Mouse (Mus musculus): ENCODE data around the gene Pm20d1. TPM values are rescaled to one million over a fixed set of nuclear protein-coding genes. Genes with fewer than 3 reads are reported as not detected.

Pm20d1 gene
- total and polyA plus RNA-seq, 3 experiments: 5.8 to 7.5 (median 5.9) TPM

DNA sequence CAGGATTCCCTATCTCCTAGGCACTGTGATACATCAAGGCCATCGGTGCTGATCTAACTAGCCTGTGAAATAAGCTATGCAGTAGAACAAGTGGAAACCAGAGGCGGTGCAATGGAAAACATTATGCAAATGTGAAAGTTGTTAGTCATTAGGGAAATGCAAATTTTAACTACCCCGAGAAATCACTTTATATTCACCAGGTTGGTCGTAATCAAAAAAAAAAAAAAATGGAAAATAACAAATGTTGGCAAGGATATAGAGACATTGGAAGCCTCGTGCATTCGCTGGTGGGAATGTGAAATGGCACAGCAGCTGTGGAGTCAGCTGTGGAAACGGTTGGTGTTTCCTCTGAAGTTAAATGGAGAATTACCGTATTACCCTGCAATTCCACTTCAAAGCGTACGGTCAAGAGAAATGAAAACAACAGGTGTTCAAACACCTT is 23.7 kb downstream of the Pm20d1 start:
- Histone ChIP-seq H3K27me3 (ENCODE audit: control insufficient read depth, insufficient read depth, low read length) (no peaks in the 10 kb centered on the region), H3K4me3 (no peak overlapping the region), H3K4me1 (ENCODE audit: control insufficient read depth, insufficient read depth, low read length) (no peaks in the 10 kb centered on the region), H3K36me3 (ENCODE audit: control insufficient read depth, insufficient read depth, low read length) (no peaks in the 10 kb centered on the region), H3K9ac (ENCODE audit: low read depth, low read length) (no peak overlapping the region), H3K79me2 (replicated peaks; ENCODE audit: control insufficient read depth, insufficient read depth, low read length) (no peaks in the 10 kb centered on the region), H3K27ac (no peak overlapping the region)
- TF ChIP-seq POLR2A (IDR thresholded peaks at IDR 0.05; ENCODE audit: insufficient read depth, low read depth, low read length) (no peak), CTCF (IDR thresholded peaks at IDR 0.05) (no peak), EP300 (IDR thresholded peaks at IDR 0.05; ENCODE audit: insufficient read depth, low read depth, low read length) (no peak)
- 77% methylated on average over 10 of the region's 10 CpGs for WGBS
- no peak for DNase-seq
- intact Hi-C loops (cut with DNase I): no loop called here

DNA sequence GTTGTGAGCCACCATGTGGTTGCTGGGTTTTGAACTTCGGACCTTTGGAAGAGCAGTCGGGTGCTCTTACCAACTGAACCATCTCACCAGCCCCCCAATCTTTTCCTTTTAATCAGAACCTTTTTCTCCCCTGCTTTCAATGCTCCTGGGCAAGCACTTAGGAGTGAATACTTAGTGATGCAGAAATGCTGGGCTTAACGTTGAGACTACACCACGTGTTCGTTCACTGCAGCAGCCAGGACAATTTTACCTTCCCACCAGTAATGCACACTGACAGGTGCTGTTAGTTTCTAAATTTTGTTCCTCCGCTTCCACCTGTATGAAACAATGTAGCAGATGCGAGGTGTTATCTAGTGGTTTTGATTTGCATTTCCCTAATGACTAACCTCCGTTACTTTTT is 25.1 kb downstream of the Pm20d1 start:
- TF ChIP-seq EP300 (IDR thresholded peaks at IDR 0.05; ENCODE audit: insufficient read depth, low read depth, low read length): no peak
- no peak for TF ChIP-seq POLR2A (IDR thresholded peaks at IDR 0.05; ENCODE audit: insufficient read depth, low read depth, low read length)
- TF ChIP-seq CTCF (IDR thresholded peaks at IDR 0.05): no peak
- H3K27ac ChIP-seq: no peak overlapping the region
- no peaks in the 10 kb centered on the region for H3K36me3 ChIP-seq (ENCODE audit: control insufficient read depth, insufficient read depth, low read length)
- intact Hi-C loops (cut with DNase I): no loop called here
- no peaks in the 10 kb centered on the region for H3K27me3 ChIP-seq (ENCODE audit: control insufficient read depth, insufficient read depth, low read length)
- H3K4me1 ChIP-seq (ENCODE audit: control insufficient read depth, insufficient read depth, low read length): no peaks in the 10 kb centered on the region; the same call in 1 of the 2 replicates
- DNase-seq: no peak
- no peaks in the 10 kb centered on the region for H3K79me2 ChIP-seq (replicated peaks; ENCODE audit: control insufficient read depth, insufficient read depth, low read length)
- 82% methylated on average over 8 of the region's 8 CpGs for WGBS
- no peak overlapping the region for H3K9ac ChIP-seq (ENCODE audit: low read depth, low read length)
- no peak overlapping the region for H3K4me3 ChIP-seq

DNA sequence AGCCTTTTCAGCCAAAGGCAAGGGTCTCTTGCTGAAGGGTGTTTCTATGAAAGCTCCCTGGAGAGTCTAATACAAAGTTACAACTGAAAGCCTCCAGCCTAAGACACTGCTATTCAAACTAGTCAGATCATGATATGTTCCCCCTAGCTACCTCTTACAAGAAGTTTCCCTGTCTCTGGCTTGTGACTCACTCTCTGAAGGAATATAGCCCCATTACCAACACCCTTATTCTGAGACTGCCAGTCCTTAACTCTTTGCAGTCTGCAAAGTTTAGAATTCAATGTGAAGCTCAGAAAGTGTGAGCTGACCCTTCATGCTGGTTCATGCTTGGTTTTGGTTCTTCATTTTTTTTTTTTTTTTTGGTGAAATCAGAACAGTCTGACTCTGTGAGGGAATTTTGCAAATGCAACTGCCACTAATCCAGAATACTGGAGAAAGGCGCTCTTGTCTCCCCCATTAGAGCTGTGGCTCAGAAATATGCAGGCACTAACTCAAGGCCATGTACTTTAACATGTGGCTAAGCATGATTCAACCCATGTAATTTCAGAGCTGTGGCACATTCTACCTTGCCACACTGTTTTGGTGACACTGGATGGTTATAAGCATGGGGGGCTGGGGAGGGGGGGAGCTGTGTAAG is 25.8 kb downstream of the Pm20d1 start:
- H3K79me2 ChIP-seq (replicated peaks; ENCODE audit: control insufficient read depth, insufficient read depth, low read length): no peaks in the 10 kb centered on the region
- H3K36me3 ChIP-seq (ENCODE audit: control insufficient read depth, insufficient read depth, low read length): no peaks in the 10 kb centered on the region
- H3K9ac ChIP-seq (ENCODE audit: low read depth, low read length): no peak overlapping the region
- no peak overlapping the region for H3K27ac ChIP-seq
- intact Hi-C loops (cut with DNase I): no loop called here
- TF ChIP-seq EP300 (IDR thresholded peaks at IDR 0.05; ENCODE audit: insufficient read depth, low read depth, low read length) (no peak), POLR2A (IDR thresholded peaks at IDR 0.05; ENCODE audit: insufficient read depth, low read depth, low read length) (no peak), CTCF (IDR thresholded peaks at IDR 0.05) (no peak)
- no peaks in the 10 kb centered on the region; the same call in 1 of the 2 replicates for H3K4me1 ChIP-seq (ENCODE audit: control insufficient read depth, insufficient read depth, low read length)
- 91% methylated on average over 1 of the region's 1 CpGs for WGBS
- no peaks in the 10 kb centered on the region for H3K27me3 ChIP-seq (ENCODE audit: control insufficient read depth, insufficient read depth, low read length)
- no peak for DNase-seq
- H3K4me3 ChIP-seq: no peak overlapping the region

DNA sequence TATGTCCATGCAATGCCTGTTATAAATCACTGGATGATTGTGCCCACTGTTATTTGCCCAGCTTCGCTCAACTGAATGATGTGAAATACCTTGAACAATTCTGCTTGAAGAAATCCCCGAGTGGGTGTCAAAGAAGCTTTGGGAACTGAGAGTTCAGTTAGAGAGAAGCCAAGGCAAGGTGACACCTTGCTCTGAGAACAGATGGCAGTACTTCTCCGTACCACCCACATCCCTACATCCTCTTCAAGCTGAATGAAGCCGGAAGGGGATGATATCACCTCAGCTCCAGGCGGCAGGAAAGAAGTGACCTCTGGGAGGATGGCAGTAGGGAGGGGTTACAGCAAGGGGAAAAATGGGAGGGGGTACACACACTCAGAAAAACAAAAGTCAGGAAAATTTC is 26.4 kb downstream of the Pm20d1 start:
- Histone ChIP-seq H3K79me2 (replicated peaks; ENCODE audit: control insufficient read depth, insufficient read depth, low read length) (no peaks in the 10 kb centered on the region), H3K4me3 (no peak overlapping the region), H3K27ac (no peak overlapping the region), H3K4me1 (ENCODE audit: control insufficient read depth, insufficient read depth, low read length) (no peaks in the 10 kb centered on the region; the same call in 1 of the 2 replicates), H3K36me3 (ENCODE audit: control insufficient read depth, insufficient read depth, low read length) (no peaks in the 10 kb centered on the region), H3K9ac (ENCODE audit: low read depth, low read length) (no peak overlapping the region), H3K27me3 (ENCODE audit: control insufficient read depth, insufficient read depth, low read length) (no peaks in the 10 kb centered on the region)
- intact Hi-C loops (cut with DNase I): no loop called here
- 45% methylated on average over 5 of the region's 5 CpGs for WGBS
- DNase-seq: no peak
- no peak for TF ChIP-seq CTCF (IDR thresholded peaks at IDR 0.05)
- TF ChIP-seq POLR2A (IDR thresholded peaks at IDR 0.05; ENCODE audit: insufficient read depth, low read depth, low read length): no peak
- no peak for TF ChIP-seq EP300 (IDR thresholded peaks at IDR 0.05; ENCODE audit: insufficient read depth, low read depth, low read length)

DNA sequence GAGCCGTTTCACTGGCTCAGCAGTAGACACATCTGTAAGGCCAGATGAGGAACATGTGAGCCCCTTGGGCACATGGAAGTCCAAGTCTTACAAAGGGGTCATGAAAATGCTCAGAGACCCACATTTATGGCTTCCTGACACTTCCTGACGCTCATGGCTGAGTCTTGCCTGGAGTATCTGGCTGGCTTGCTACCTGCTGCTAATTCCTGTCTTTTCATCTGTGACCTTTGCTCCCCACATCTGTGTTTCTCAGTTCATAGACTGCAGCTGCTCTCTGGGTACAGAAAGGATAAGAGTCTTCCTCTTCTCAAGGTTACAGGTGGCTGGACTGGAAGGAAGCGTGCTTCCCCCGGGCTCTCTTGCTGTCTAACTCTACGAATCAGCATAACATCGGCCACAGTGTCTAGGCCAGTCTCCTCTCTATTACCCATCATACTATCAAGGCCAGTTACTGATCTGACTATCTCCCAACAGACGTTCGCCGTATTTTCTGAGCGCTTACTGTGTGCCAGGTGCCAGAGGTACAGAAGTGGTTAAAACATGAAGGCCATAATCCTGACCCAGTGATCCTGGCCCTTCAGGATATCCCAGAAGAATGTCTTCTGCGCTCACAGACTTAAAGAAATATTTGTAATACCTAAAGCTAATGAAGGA is 27.5 kb downstream of the Pm20d1 start:
- H3K36me3 ChIP-seq (ENCODE audit: control insufficient read depth, insufficient read depth, low read length): no peaks in the 10 kb centered on the region
- intact Hi-C loops (cut with DNase I): loop anchor here (5.0 kb wide), 2 partner anchors 43 to 83 kb away; partner anchors contain the start of gene Rab29

More for the DNA sequence above, 27.5 kb downstream of the Pm20d1 start:
- no peak for TF ChIP-seq EP300 (IDR thresholded peaks at IDR 0.05; ENCODE audit: insufficient read depth, low read depth, low read length)
- TF ChIP-seq CTCF (IDR thresholded peaks at IDR 0.05): no peak
- TF ChIP-seq POLR2A (IDR thresholded peaks at IDR 0.05; ENCODE audit: insufficient read depth, low read depth, low read length): no peak
- DNase-seq: no peak
- peaks cover 2% of the 10 kb centered on the region for H3K4me1 ChIP-seq (ENCODE audit: control insufficient read depth, insufficient read depth, low read length)
- H3K79me2 ChIP-seq (replicated peaks; ENCODE audit: control insufficient read depth, insufficient read depth, low read length): no peaks in the 10 kb centered on the region
- H3K4me3 ChIP-seq: no peak overlapping the region
- 70% methylated on average over 11 of the region's 11 CpGs for WGBS
- H3K9ac ChIP-seq (ENCODE audit: low read depth, low read length): no peak overlapping the region
- H3K27me3 ChIP-seq (ENCODE audit: control insufficient read depth, insufficient read depth, low read length): no peaks in the 10 kb centered on the region
- H3K27ac ChIP-seq: no peak overlapping the region

All from heart, adult 2 months (tissue).